Mouse (Mus musculus): Measurements from ENCODE around the gene Gm6096.
"Not testable (repeated sequence)": the region's sequence is repeated elsewhere in the genome, so short reads cannot be mapped to it uniquely, and the experiment has no call there.

Gene Gm6096

GRCm38 (mm10) chr7:34250738-34251137 is at the start of gene Gm6096:
Gene Gm6096 (plus strand): TSS chr7:34251038.
- DNase-seq (ENCODE audit: low spot score in 2 of 2): no peak

- not testable (repeated sequence) for DNase-seq (ENCODE audit: low spot score in 2 of 2)
Measured at GRCm38 (mm10) chr7:34202147-34202546, 48.7 kb upstream of the Gm6096 start.

GRCm38 (mm10) chr7:34206331-34206730 is 44.5 kb upstream of the Gm6096 start:
- no peak for DNase-seq (ENCODE audit: low spot score in 2 of 2)

- DNase-seq (ENCODE audit: low spot score in 2 of 2): no peak
Measured at GRCm38 (mm10) chr7:34208027-34208745, 42.7 kb upstream of the Gm6096 start.

GRCm38 (mm10) chr7:34213281-34213680 is 37.6 kb upstream of the Gm6096 start:
- no peak for DNase-seq (ENCODE audit: low spot score in 2 of 2)

GRCm38 (mm10) chr7:34214644-34215043 is 36.2 kb upstream of the Gm6096 start:
- DNase-seq (ENCODE audit: low spot score in 2 of 2): no peak

- DNase-seq (ENCODE audit: low spot score in 2 of 2): no peak
Measured at GRCm38 (mm10) chr7:34215481-34215880, 35.4 kb upstream of the Gm6096 start.

- DNase-seq (ENCODE audit: low spot score in 2 of 2): no peak
Measured at GRCm38 (mm10) chr7:34216474-34216873, 34.4 kb upstream of the Gm6096 start.

- DNase-seq (ENCODE audit: low spot score in 2 of 2): no peak
Measured at GRCm38 (mm10) chr7:34218496-34218895, 32.3 kb upstream of the Gm6096 start.

GRCm38 (mm10) chr7:34221594-34222250 is 29.1 kb upstream of the Gm6096 start:
- no peak for DNase-seq (ENCODE audit: low spot score in 2 of 2)

- DNase-seq (ENCODE audit: low spot score in 2 of 2): no peak
Measured at GRCm38 (mm10) chr7:34222340-34222739, 28.5 kb upstream of the Gm6096 start.

GRCm38 (mm10) chr7:34224308-34224707 is 26.5 kb upstream of the Gm6096 start:
- DNase-seq (ENCODE audit: low spot score in 2 of 2): no peak

- peak; percentile 41 to 61 for DNase-seq (ENCODE audit: low spot score in 2 of 2)
Measured at GRCm38 (mm10) chr7:34226086-34226485, 24.8 kb upstream of the Gm6096 start.

GRCm38 (mm10) chr7:34226846-34227245 is 24.0 kb upstream of the Gm6096 start:
- no peak for DNase-seq (ENCODE audit: low spot score in 2 of 2)

- no peak for DNase-seq (ENCODE audit: low spot score in 2 of 2)
Measured at GRCm38 (mm10) chr7:34228641-34229040, 22.2 kb upstream of the Gm6096 start.

- no peak for DNase-seq (ENCODE audit: low spot score in 2 of 2)
Measured at GRCm38 (mm10) chr7:34229153-34229552, 21.7 kb upstream of the Gm6096 start.

- peak; percentile 74 to 78 for DNase-seq (ENCODE audit: low spot score in 2 of 2)
Measured at GRCm38 (mm10) chr7:34229691-34230111, 21.1 kb upstream of the Gm6096 start.

- DNase-seq (ENCODE audit: low spot score in 2 of 2): peak; percentile 73
Measured at GRCm38 (mm10) chr7:34230116-34230515, 20.7 kb upstream of the Gm6096 start, which contains the start of gene Gpi1. Gene Gpi1 (minus strand): TSS chr7:34230336.

GRCm38 (mm10) chr7:34232785-34233725 is 17.8 kb upstream of the Gm6096 start:
- no peak for DNase-seq (ENCODE audit: low spot score in 2 of 2)

GRCm38 (mm10) chr7:34233909-34234609 is 16.8 kb upstream of the Gm6096 start:
- peak; percentile 100 for DNase-seq (ENCODE audit: low spot score in 2 of 2)

Data from right cerebral cortex, adult 2 months (tissue).